Mouse (Mus musculus) forebrain, embryonic 14.5 days (tissue): ENCODE measurements at regions not wholly inside any gene's neighbourhood (a gene's known extent, or its start where the extent isn't known, plus 50 kb on each side); places are given as distances from the start of the nearest gene placed in this dataset.

ENCODE experiments used
- ATAC-seq: fragments of 200-750 bp; cut with Nextera tagmentation; 2 replicates; pipeline ENCODE4 v1.8.0; 2017; ENCODE audit warnings: mild to moderate bottlenecking, moderate library complexity
- DNase-seq: peaks from one replicate; pipeline ENCODE4 v3.0.0-alpha.2; 2015; ENCODE audit warnings: low spot score
- H3K27ac ChIP-seq: fragments of 300-500 bp; sonication (generic); 2 replicates; pipeline ENCODE4 v1.5.1; 2014; ENCODE audit warnings: low read depth, mild to moderate bottlenecking, control low read depth, low read length, moderate library complexity
- H3K27me3 ChIP-seq: fragments of 300-500 bp; sonication (generic); replicated peaks from 2 replicates; pipeline ENCODE4 v1.6.1; 2014; ENCODE audit warnings: low read length, control low read depth, mixed read lengths; ENCODE audit not compliant: control insufficient read depth, insufficient read depth
- H3K36me3 ChIP-seq: fragments of 300-500 bp; sonication (generic); 2 replicates; pipeline ENCODE4 v1.6.1; 2014; ENCODE audit warnings: low read length, control low read depth; ENCODE audit not compliant: control insufficient read depth, insufficient read depth
- H3K4me1 ChIP-seq: fragments of 300-500 bp; sonication (generic); 2 replicates; pipeline ENCODE4 v1.6.1; 2014; ENCODE audit warnings: antibody characterized with exemption, low read length, control low read depth; ENCODE audit not compliant: control insufficient read depth, insufficient read depth
- H3K4me2 ChIP-seq: fragments of 300-500 bp; sonication (generic); 2 replicates; pipeline ENCODE4 v1.6.1; 2014; ENCODE audit warnings: mild to moderate bottlenecking, control low read depth, low read length
- H3K4me3 ChIP-seq: fragments of 300-500 bp; sonication (generic); 2 replicates; pipeline ENCODE4 v1.5.1; 2014; ENCODE audit warnings: low read depth, low read length, control low read depth
- H3K9ac ChIP-seq: fragments of 300-500 bp; sonication (generic); 2 replicates; pipeline ENCODE4 v1.6.1; 2014; ENCODE audit warnings: mild to moderate bottlenecking, low read length, control low read depth, moderate library complexity
- H3K9me3 ChIP-seq: fragments of 300-500 bp; sonication (generic); replicated peaks from 2 replicates; pipeline ENCODE4 v1.6.1; 2016; ENCODE audit warnings: low read length, control low read depth, mixed read lengths; ENCODE audit not compliant: control insufficient read depth
- WGBS: fragments of 180-500 bp; shearing (Covaris S2); extraction: QIAGEN DNeasy Blood & Tissue Kit; methylation state at CpG from one replicate; pipeline ENCODE4 v1.1.7; 2014; 5-methylcytosine and 5-hydroxymethylcytosine counted together

GRCm38 (mm10) chr15:50942429-50942828 is 2942.3 kb upstream of the Gm7489 start:
- H3K4me3 ChIP-seq = no peak overlapping the region
- H3K27ac ChIP-seq = no peak overlapping the region
- no peak for ATAC-seq
- H3K27me3 ChIP-seq = no peaks in the 10 kb centered on the region
- no peak overlapping the region for H3K4me2 ChIP-seq
- H3K36me3 ChIP-seq = no peaks in the 10 kb centered on the region
- H3K9ac ChIP-seq = no peak overlapping the region
- DNase-seq = no peak
- no peaks in the 10 kb centered on the region for H3K9me3 ChIP-seq
- 93% methylated on average over 5 of the region's 5 CpGs for WGBS
- no peaks in the 10 kb centered on the region for H3K4me1 ChIP-seq

GRCm38 (mm10) chr15:50944976-50945375 is 2939.7 kb upstream of the Gm7489 start:
- no peaks in the 10 kb centered on the region for H3K4me1 ChIP-seq
- no peaks in the 10 kb centered on the region for H3K36me3 ChIP-seq
- H3K9ac ChIP-seq = no peak overlapping the region
- ATAC-seq = no peak
- no peaks in the 10 kb centered on the region for H3K27me3 ChIP-seq
- WGBS = 88% methylated on average over 4 of the region's 4 CpGs
- no peak overlapping the region for H3K4me2 ChIP-seq
- no peak for DNase-seq
- no peak overlapping the region for H3K4me3 ChIP-seq
- H3K9me3 ChIP-seq = no peaks in the 10 kb centered on the region
- H3K27ac ChIP-seq = no peak overlapping the region

GRCm38 (mm10) chr15:50959109-50959508 is 2925.6 kb upstream of the Gm7489 start:
- 82% methylated on average over 3 of the region's 3 CpGs for WGBS
- Histone ChIP-seq H3K9me3 (no peaks in the 10 kb centered on the region), H3K4me3 (no peak overlapping the region), H3K4me2 (no peak overlapping the region), H3K4me1 (no peaks in the 10 kb centered on the region), H3K27ac (no peak overlapping the region), H3K36me3 (no peaks in the 10 kb centered on the region), H3K27me3 (no peaks in the 10 kb centered on the region), H3K9ac (no peak overlapping the region)
- DNase-seq (no peak), ATAC-seq (no peak)

GRCm38 (mm10) chr15:50963606-50964005 is 2921.1 kb upstream of the Gm7489 start:
- Histone ChIP-seq H3K4me2 (no peak overlapping the region), H3K9ac (no peak overlapping the region), H3K9me3 (no peaks in the 10 kb centered on the region), H3K27ac (no peak overlapping the region), H3K27me3 (no peaks in the 10 kb centered on the region), H3K4me1 (no peaks in the 10 kb centered on the region), H3K36me3 (no peaks in the 10 kb centered on the region), H3K4me3 (no peak overlapping the region)
- DNase-seq = no peak
- ATAC-seq = no peak
- 80% methylated on average over 5 of the region's 5 CpGs for WGBS

GRCm38 (mm10) chr15:50964236-50964635 is 2920.5 kb upstream of the Gm7489 start:
- no peak overlapping the region for H3K27ac ChIP-seq
- no peak overlapping the region for H3K4me3 ChIP-seq
- WGBS = 94% methylated on average over 2 of the region's 2 CpGs
- no peaks in the 10 kb centered on the region for H3K36me3 ChIP-seq
- H3K4me2 ChIP-seq = no peak overlapping the region
- no peak for ATAC-seq
- no peaks in the 10 kb centered on the region for H3K4me1 ChIP-seq
- H3K9me3 ChIP-seq = no peaks in the 10 kb centered on the region
- no peaks in the 10 kb centered on the region for H3K27me3 ChIP-seq
- DNase-seq = no peak
- no peak overlapping the region for H3K9ac ChIP-seq

GRCm38 (mm10) chr15:50967176-50967575 is 2917.5 kb upstream of the Gm7489 start:
- ATAC-seq = peak; percentile 23; the same call in 1 of the 2 replicates

GRCm38 (mm10) chr15:50970637-50971036 is 2914.1 kb upstream of the Gm7489 start:
- Histone ChIP-seq H3K27me3 (no peaks in the 10 kb centered on the region), H3K9me3 (no peaks in the 10 kb centered on the region), H3K36me3 (no peaks in the 10 kb centered on the region), H3K4me1 (no peaks in the 10 kb centered on the region), H3K4me3 (no peak overlapping the region), H3K9ac (no peak overlapping the region), H3K4me2 (no peak overlapping the region), H3K27ac (no peak overlapping the region)
- WGBS = 58% methylated on average over 4 of the region's 4 CpGs
- no peak for ATAC-seq
- no peak for DNase-seq

More at GRCm38 (mm10) chr15:50967176-50967575, 2917.5 kb upstream of the Gm7489 start:
- no peak overlapping the region for H3K27ac ChIP-seq
- peak; percentile 15 for DNase-seq
- no peak overlapping the region for H3K9ac ChIP-seq
- no peaks in the 10 kb centered on the region for H3K36me3 ChIP-seq
- 23% methylated on average over 2 of the region's 2 CpGs for WGBS
- H3K9me3 ChIP-seq = no peaks in the 10 kb centered on the region
- no peaks in the 10 kb centered on the region for H3K4me1 ChIP-seq
- no peak overlapping the region for H3K4me2 ChIP-seq
- H3K4me3 ChIP-seq = no peak overlapping the region
- H3K27me3 ChIP-seq = no peaks in the 10 kb centered on the region

- H3K9ac ChIP-seq = no peak overlapping the region
- H3K4me2 ChIP-seq = no peak overlapping the region
- H3K27ac ChIP-seq = no peak overlapping the region
- no peak overlapping the region for H3K4me3 ChIP-seq
- no peaks in the 10 kb centered on the region for H3K9me3 ChIP-seq
- ATAC-seq (no peak), DNase-seq (no peak)
- no peaks in the 10 kb centered on the region for H3K27me3 ChIP-seq
- H3K36me3 ChIP-seq = no peaks in the 10 kb centered on the region
- WGBS = 91% methylated on average over 13 of the region's 13 CpGs
- no peaks in the 10 kb centered on the region for H3K4me1 ChIP-seq
Measured at GRCm38 (mm10) chr15:50972593-50972992, 2912.1 kb upstream of the Gm7489 start.

- Histone ChIP-seq H3K27ac (no peak overlapping the region), H3K9ac (no peak overlapping the region), H3K9me3 (no peaks in the 10 kb centered on the region), H3K4me1 (no peaks in the 10 kb centered on the region), H3K27me3 (no peaks in the 10 kb centered on the region), H3K36me3 (no peaks in the 10 kb centered on the region), H3K4me3 (no peak overlapping the region), H3K4me2 (no peak overlapping the region)
- 76% methylated on average over 9 of the region's 9 CpGs for WGBS
- ATAC-seq (no peak), DNase-seq (peak; percentile 20)
Measured at GRCm38 (mm10) chr15:50974002-50974754, 2910.5 kb upstream of the Gm7489 start.
